Mouse (Mus musculus) megakaryocyte, embryonic 14.5 days (primary cell): Measurements from ENCODE around the gene Akap1.

Experiments
- FLI1 ChIP-seq: IDR thresholded peaks from 2 replicates; pipeline ENCODE4 v1.6.1; 2012; ENCODE audit warnings: low read length, inconsistent platforms, mixed read lengths
- GATA1 ChIP-seq: IDR thresholded peaks from 3 replicates; pipeline ENCODE4 v1.6.1; 2012; ENCODE audit warnings: mixed read lengths, low read length, inconsistent platforms, borderline replicate concordance

- TF ChIP-seq GATA1: no peak
- TF ChIP-seq FLI1: no peak
These were observed 11.6 kb downstream of the Akap1 start for GRCm38 (mm10) chr11:88852806-88853205.
